Mouse (Mus musculus) fat pad, adult 2 months (tissue): ENCODE results near the gene Vash2.

ENCODE experiments used
- DNase-seq: peaks from one replicate; pipeline ENCODE4 v3.0.0-alpha.2; 2011; ENCODE audit warnings: low read depth, low spot score; ENCODE audit errors: extremely low read depth

Vash2 gene

DNA sequence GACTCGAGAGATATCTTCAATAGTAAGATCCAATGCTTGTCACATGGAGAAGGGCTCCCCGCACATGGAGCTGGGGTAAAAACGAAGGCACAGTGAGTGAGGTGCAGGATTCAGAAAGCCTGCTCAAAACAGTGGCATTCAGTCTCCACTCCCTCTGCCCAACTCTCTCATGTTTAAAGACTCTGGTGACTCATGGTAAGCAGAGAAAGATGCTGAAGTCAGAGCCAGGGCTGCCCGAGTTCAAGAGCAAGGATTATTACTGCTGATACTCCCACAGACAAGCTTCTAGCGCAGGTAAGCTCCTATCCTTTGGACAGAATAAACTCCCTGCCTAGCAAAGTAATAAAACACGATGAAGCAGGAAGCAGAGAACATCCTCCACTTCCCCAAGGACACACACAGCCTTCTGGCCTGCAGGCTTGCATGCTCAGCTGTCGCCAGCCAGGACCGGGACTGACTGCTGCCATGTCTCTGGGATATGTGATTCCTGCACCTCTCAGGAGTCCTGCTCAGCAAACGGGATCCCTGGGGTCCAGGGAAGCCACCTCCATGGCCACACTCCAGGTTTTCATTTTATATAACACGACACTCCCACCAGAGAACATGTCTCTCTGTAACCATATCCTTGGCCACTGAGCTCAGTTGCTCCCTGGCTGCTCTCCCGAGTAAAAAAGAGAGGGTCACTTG lies 2.1 kb downstream of the Vash2 start:
- no peak for DNase-seq

DNA sequence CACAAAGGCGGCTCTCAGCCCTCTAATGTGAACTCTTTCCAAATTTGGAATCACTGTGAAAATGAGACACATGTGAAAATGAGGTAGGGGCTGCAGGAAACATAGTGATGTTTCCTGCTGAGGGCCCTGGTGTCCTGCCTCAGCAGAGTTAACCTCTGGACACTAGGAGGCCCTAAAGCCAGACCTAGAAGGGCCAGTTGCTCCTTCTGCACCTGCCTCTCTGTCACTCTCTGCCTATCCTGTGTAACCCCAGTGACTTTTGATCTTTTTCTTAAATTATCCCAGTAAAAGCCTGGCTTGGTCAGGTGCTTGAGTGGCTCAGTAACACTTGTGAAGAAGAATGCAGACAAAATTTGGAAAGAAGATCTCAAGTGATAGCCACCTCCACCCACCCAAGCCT lies 4.3 kb downstream of the Vash2 start:
- DNase-seq: no peak

DNA sequence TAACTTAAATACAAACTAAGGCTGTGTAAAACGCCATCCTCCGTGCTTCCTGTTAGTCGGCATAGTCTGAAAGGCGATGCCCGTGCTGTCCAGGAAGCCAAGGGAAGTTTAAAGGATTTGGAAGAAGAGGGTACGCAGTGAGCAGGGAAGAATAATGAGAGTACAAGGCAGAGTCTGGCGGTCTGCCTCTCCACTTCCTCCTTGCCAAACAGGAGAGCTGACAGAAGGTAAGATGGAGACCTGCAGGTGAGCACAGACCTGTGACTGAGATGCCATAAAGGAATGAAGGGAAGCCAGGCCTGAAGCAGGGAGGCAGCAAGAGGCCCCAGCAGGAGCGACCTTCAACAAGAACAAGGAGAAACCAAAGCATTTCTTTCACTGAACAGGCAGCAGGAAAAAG lies 4.9 kb downstream of the Vash2 start:
- DNase-seq: no peak

DNA sequence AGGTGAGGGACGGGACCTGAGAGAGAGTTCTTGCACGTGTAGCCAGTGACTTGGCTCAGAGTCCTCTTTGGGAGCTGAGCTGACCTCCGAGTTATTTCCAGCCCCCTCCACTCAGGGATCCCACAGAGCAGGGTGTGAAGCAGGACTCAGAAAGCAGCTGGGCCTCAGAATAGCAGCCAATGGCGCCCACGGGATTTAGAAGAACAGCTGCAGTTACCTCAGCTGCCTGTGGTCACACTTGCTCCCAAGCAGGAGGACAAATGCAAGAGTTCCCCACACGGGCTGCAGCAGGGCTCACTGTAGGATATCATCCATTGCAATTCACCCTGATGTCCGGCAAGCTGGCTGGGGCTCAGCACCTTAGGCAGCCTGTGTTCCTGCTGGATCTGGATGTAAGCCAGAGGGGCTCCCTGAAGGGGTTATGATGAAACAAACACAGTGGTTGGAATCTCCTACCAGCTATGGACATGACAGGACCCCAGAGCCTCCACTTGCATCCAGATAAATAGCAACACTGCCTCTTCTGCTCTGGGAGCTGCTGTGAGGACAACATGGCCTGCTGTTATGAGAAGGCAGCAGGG lies 6.4 kb downstream of the Vash2 start:
- DNase-seq: no peak

DNA sequence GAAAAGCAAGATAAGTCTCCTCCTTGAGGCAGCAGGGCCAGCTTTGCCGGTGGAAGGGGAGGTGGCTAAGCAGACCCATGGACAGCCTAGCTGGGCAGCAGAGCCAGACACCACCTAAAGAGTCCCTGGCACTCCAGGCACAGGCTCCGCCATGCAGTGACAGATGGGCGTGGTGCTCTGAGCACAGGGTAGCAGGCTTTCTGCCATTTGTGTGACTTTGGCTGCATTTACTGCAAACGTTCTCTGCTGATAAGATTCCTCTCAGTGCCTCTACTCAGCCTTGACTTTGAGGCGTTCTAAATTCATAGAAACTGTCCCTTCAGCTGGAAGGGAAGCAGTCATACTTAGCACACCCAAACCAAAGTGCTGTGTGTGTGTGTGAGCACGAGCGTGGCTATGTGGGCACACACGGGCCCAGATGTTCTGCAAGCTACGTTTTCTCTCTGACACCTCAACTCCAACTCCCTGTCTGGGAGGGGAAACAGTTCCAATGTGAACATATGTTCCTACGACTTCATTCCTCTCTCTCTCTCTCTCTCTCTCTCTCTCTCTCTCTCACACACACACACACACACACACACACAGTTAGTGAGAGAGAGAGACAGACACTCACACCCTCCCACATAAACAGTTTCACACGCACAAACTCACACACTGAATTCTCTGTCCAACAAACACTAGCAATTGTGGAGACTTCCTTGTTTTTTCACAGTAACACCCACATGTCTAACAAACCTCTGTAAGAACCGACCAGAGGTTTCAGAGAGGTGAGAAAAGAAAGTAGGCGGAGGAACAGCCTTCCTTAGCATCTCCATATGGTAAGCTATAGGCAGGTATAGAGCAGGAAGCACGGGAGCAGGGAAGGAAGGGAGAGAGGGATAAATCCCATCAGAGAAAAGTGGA lies 7.1 kb downstream of the Vash2 start:
- no peak for DNase-seq

DNA sequence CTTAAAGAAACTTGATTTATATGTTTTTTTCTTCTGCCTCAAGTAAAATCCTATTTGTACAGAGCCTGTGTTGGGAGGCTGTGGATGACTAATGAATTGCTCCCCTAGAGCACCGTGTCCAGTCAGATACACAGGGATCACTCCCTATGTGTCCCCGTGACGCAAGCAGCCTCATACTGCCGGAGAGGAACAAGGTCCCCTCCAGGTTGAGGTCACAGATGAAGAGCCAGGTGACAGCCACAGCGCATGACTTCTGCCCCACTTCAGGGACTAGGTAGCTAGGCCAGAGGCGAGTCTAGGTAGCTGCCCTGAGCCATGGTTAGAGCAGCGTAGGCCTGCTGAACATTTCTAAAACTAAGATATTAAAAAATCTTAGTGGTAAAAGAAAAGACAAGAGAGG lies 11.1 kb downstream of the Vash2 start:
- DNase-seq: no peak

DNA sequence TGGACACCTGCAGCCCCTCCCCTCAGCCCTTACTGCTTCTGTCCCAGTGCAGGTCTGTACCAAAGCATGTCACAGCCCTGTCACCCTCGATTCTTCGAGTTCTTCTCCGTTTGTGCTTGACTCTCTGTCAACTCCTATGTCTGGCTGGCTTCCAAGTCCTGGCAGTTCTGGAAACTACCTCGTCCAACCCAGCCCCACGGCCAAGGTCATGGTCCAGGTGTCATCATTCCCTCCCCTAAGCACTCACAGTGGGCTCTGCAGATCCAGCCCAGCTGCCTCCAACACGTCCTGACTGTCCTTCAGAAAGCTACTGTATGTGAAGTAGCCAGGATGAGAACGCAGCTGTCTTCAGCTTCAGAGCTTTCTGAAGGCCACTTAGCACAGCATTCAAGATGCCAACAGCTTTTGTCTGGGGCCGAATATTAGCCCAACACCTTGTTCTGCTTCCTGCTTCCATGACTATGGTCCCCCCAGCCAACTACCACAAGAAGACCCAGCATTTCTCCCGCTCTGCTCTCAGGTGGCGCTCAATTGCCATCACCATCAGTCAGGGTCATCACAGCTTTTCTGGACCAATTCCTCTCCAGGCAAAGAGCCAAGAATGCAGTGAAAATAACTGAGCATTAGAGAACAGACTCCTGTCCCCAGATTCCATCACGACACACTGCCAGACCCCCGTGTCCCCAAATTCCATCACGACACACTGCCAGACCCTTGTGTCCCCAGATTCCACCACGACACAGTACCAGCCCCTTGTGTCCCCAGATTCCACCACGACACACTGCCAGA lies 13.9 kb downstream of the Vash2 start:
- DNase-seq: no peak

DNA sequence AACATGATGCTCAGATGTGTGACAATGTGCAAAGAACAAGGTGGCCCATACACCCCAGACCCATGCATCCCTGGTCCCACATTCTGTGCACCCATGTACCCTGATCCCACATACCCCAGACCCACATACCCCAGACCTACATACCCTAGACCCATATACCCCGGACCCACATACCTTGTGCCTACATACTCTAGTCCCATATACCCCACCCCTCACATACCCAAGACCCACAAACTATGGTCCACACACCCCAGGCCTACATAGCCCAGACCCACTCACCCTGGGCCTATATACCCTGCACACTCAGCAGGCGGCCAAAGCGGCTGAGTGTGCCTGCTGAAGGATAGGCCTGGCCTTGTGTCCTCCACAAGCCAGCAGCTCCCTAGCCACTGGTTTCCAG lies 16.3 kb downstream of the Vash2 start:
- DNase-seq: no peak

DNA sequence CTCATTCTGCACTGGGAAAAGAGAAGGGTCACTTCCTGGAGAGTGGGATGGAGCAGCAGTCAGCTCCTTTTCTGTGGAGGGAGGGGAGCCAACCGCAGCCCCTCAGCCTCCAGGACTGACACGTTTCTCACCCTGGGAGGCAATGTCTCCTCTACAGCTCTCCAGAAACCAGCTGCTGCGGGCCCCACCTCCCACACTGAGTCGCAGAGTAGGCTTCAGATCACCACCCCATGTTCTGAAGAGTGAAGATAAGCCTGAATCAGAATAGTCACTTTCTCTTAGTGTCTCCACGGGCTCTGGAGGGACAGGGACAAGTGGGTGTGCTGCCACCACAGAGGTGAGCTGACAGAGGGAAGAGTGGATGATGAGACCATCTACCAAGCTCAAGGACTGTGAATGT lies 20.3 kb downstream of the Vash2 start:
- no peak for DNase-seq

DNA sequence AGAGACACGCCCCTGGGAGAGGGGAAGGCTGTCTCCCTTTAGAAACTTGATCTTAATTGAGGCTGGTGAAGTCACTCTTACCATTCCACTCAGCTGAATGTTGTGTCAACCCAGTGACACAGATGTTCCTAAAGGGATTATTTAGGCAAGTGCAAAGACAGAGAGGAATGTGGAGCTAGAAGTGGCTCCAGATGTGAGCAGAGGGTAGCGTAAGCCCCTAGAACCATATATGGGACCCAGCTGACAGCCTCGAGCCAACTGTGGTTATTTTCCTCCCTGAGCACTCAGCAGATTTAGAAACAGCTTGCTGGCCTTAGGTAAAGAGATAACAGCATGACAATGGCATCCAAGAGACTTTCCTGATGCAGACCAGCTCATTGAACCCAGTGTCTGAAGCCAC lies 26.1 kb downstream of the Vash2 start:
- no peak for DNase-seq

DNA sequence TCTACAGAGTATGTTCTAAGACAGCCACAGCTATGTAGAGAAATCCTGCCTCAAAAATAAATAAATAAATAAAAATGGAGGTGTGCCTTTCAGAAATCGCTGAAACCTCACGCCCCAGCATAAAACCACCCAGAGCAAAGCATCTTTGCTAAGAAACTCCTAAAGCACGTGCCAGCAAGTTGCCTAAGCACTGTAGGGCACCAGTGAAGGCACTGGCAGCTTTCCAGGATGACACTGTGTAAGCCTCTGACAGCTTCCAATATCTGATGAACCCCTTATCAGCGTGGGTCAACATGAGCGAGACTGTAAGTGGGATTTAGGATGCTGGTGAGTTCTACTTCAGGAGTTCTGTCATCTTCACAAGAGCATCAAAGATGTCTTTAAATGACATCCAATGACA lies 28.1 kb downstream of the Vash2 start:
- no peak for DNase-seq

DNA sequence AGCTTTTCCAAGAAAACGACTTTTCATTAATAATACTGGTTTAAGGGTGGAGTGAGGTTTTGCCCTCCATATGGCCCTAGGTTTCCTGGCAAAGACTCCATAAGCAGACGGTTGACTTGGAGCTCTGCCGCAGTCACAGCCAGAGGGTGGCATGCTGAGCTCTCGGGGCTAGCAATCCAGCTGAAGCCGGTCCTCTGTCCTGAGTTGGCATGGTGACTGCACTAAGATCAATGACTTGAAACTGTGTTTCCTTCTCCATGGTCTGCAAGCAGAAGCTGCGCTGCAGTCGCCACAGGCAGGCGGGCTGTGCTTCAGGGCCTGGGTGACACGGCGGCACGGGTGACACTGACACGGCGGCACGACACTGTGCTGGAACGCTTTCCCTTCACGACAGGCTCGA lies 30.2 kb downstream of the Vash2 start:
- no peak for DNase-seq

DNA sequence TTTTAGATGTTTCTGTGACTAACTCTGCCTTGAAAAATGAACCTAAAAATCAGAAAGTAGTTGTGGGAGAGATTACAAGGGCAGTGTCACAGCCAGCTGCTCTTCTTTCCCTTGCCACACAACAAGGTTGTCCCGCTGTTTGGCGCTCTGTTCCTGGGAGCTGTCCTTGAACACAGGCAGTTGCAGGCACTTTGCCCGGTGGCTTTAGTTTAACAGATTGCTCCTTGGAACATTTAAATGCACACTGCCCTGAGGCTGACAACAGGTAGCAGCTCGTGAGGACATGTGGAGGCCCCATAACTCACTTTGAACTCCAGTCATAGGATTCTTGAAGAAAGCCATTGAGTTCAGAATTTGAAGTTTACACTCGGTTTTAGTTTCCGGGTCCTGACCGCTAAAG lies 30.7 kb downstream of the Vash2 start:
- peak; percentile 90 for DNase-seq

DNA sequence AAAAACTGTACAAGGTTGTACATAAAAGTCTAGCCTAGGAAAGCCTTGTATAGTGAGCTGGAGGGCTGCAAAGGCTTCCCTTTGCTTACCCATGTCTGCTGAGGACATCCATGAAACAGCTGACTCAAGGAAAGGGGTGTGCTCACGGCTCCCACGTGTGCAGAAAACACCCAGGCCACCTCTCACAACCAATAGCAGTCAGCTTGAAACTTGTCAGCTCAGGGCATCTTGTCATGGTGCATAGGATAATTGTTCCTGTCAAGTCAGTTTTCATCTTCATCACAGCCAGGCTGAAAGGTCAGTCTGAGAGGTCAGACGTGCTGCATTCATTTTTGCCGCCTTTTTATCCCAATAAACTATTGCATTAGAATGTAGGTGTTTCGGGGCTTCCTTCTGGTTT lies 31.1 kb downstream of the Vash2 start:
- DNase-seq: no peak

DNA sequence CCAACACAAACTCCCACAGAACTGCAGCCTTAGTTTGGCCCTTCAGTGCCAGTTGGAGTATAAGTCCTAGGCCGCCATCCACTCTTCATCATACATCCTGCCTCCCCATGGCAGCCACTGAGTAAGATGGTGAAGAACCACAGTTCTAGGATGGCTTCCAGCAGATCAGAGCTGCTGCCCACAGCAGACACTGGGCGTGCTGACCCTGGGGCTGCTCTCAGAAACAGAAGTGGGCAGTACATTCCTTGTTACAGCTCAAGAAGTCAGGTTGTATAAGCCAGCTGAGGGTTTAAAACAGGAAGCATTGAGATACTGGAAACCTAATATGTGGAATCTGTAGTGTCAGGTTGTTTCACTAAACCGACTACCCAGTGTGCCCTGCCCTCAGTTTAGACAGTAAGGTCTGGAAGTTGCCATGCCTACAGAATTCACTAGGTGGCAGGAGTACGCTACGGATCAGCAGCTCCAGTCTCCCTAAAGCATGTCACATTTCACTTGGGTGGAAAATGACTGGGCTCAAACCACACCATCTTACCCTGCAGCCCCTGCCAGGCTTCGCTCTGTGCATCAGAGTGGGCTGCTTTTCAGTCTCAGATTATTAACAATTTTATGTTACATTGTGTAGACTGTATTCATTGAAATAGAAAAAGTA lies 34.9 kb downstream of the Vash2 start:
- no peak for DNase-seq

DNA sequence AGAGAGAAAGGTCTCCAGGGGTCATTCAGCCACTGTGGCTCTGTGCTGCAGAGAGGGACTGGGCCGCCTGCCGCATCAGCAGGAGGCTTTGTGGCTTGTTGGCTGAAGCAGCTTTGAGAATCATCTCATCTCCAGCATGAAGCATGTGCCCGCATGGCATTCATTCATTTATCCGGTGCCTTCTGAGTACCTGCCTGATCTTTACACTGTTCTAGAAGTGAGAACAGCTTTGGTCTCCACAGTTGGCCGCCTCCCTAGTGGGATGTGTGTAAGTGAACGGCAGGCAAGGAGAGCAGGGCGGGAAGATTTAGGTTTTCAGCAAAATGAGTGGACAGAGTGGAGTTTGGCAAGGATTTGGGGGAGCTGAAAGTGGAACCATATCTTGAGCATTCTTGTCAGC lies 39.3 kb downstream of the Vash2 start:
- no peak for DNase-seq

DNA sequence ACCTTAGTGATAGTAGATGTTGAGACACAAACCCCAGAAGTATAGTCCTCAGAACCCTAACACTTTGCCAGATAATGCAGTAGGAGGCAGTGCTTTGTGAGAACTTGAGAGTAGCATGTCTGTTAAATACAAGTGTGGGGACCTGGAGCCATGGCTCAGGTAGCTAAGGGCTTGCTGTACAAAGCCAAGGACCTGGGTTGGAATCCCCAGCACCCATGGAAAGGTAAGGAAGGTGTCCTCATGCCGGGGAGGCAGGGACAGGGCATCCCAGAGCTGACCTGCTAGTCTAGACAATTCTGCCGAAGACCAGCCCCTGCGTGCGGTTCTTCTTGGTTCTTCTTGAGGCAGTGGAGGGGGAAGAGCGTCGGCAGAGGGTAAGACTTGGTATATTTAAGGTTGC lies 48.9 kb downstream of the Vash2 start:
- DNase-seq: no peak

DNA sequence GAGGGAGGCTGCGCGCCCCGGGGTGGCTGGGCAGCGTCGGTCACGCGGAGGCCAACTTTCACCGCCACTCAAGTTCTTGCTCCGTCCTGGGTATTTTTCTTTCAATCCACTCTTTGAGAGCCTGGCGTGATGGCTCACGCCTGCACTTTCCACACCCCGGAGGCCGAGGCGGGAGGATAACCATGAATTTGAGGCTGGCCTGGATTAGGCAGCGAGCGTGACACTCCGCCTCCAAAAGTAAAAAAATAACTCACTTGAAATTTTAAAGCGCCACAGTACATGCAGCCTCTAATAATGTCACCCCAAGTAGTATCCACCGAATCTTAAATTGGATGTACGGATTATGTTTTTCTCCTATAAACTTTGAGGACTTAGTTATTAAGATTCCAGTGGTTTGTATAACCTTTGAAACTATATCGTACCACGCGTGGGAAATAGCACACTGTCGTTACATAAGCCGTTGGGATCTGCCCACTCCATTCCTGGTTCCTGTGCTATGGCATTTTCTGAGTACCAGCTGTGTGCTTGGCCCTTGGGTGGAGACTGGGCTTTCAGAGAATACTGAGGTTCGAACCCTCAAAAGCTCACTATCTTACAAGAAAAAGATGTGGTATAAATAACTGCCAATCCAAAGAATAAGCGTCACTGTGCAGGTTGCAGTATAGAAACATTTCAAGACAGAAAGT lies 49.9 kb downstream of the Vash2 start:
- no peak for DNase-seq

DNA sequence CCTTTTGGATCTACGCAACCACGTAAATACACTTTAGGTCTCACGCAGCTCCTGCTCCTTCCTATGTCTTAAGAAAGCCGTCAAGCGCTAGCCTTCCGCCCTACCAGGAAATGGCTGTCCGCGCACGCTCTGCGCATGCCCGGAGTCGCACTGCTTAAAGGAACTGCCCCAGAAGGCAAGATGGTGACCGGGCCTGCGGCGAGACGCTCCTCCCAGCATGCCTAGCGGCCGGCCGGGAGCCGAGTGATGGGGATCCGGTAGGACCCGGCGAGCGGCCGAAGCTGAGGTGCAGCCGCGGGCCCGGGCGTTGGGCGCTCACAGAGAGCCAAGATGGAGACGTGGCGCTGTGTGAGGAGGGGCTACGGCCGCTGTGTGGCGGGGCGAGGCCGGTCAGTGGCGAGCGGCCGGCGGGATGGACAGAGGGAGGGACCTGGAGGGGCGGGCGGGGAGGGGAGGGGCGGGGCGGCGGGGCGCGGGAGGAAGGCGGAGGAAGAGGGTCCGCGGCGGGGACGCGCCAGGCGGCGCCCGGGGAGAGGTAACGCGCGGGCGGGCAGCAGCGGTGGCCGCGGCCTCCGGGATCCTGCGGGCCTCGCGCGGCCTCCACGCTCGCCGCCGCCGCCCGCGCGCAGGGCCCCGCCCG lies 50.6 kb downstream of the Vash2 start:
- peak; percentile 85 for DNase-seq
